Mouse (Mus musculus): ENCODE data around the gene Pygb. TPM values are rescaled to one million over a fixed set of nuclear protein-coding genes. Genes with fewer than 3 reads are reported as not detected.

Gene Pygb
- total RNA-seq, 1 experiment from 2014 or later, result 41.7 TPM

GRCm38 (mm10) chr2:150839686-150840471 lies 53.3 kb downstream of the Pygb start:
- peak; percentile 59 for DNase-seq

- no peak for DNase-seq
These were observed 54.6 kb downstream of the Pygb start for GRCm38 (mm10) chr2:150841109-150841508.

- no peak for DNase-seq
These were observed 55.5 kb downstream of the Pygb start for GRCm38 (mm10) chr2:150842049-150842461.

- no peak for DNase-seq
These were observed 58.3 kb downstream of the Pygb start for GRCm38 (mm10) chr2:150844798-150845197.

GRCm38 (mm10) chr2:150847436-150847995 lies 61.0 kb downstream of the Pygb start:
- no peak for DNase-seq

GRCm38 (mm10) chr2:150851251-150851650 lies 64.7 kb downstream of the Pygb start:
- DNase-seq, result no peak

DNA sequence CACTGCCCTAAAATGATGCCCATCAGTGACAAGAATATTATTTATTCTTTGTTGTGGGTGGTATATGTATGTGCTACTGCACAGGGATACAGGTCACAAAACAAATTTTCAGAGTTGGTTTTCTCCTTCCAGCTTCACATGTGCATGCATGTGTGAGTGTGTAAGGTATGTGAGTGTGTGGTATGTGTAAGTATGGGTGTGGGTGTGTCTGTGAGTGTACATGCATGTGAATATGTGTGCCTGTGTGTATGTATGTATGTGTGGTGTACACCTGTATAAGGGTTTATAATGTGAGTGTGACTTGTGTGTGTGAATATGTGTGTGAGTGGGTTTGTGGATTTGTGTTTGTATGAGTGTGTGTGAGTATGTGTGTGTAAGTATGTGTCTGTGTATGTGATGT lies 68.7 kb downstream of the Pygb start:
- DNase-seq, result no peak

- DNase-seq, result no peak
These were observed 72.4 kb downstream of the Pygb start for GRCm38 (mm10) chr2:150858724-150859487.

GRCm38 (mm10) chr2:150859709-150860470 lies 73.4 kb downstream of the Pygb start:
- no peak for DNase-seq

GRCm38 (mm10) chr2:150861128-150861527 lies 74.6 kb downstream of the Pygb start:
- DNase-seq, result no peak

GRCm38 (mm10) chr2:150867021-150867420 lies 80.5 kb downstream of the Pygb start:
- DNase-seq, result no peak

DNA sequence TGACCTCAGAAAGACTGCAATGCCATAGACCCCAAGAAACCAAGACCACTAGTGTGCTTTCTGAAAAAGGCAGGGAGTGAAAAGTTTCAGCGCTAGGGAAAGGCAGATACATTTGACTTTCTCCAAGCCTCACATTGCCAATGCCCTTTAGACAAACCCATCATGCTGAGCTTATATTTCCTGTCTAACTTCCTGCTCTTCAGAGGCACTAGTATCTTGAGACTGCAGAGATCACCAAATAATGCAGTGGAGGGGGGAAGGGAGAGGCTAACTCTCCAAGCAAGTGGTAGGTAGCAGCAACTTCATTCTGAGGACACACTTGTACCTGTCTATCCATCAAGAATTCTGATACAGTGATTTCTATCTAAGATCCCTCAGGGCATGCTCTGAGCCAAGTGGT lies 82.9 kb downstream of the Pygb start:
- DNase-seq, result no peak

- DNase-seq, result no peak
These were observed 88.0 kb downstream of the Pygb start for GRCm38 (mm10) chr2:150874508-150874907.

DNA sequence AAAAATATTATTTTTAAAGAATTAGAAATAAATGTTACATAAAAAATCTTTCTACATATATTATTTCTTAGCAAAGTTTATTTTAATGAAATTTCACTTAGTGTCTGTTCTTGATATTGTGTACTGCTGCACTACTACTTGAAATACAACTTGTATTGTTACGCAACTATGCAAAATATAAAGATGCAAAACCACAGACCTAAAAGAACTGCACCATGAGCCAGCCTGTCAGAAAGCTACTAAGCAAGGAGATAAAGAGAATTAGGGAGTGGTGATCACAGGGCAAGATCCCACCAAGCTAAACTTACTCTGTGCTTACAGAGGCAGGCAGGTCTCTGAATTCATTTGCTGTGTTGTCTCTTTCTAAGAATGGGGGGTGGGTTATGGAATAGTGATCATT lies 88.7 kb downstream of the Pygb start:
- DNase-seq, result no peak

- no peak for DNase-seq
These were observed 91.0 kb downstream of the Pygb start for GRCm38 (mm10) chr2:150877561-150877960.

Other genes with a start within 250 kb of the Pygb start
- gene Cst7, start 216.3 kb upstream of the Pygb start, total RNA-seq (2021), result 0.90 TPM in 1 of 2 replicates, not detected in the other
- 161 and 180 TPM in 2 replicates for gene Apmap, start 178.2 kb upstream of the Pygb start, total RNA-seq (2021)
- 75.7 and 93.0 TPM in 2 replicates for gene Acss1, start 118.2 kb upstream of the Pygb start, total RNA-seq (2021)
- not detected in 2 replicates for gene Vsx1, start 97.4 kb upstream of the Pygb start, total RNA-seq (2021)
- gene Entpd6, start 37.7 kb upstream of the Pygb start, total RNA-seq (2021), result 11.3 and 12.1 TPM in 2 replicates
- 59.1 and 60.8 TPM in 2 replicates for gene Abhd12, start 118.0 kb downstream of the Pygb start, total RNA-seq (2021)
- 5.6 and 6.9 TPM in 2 replicates for gene Gins1, start 118.7 kb downstream of the Pygb start, total RNA-seq (2021)

Measured in adrenal gland, postnatal 14 days (tissue).